Mouse (Mus musculus) adrenal gland, postnatal 14 days (tissue): ENCODE data around the gene Pnpla2. TPM values are rescaled to one million over a fixed set of nuclear protein-coding genes. Genes with fewer than 3 reads are reported as not detected.

Source experiments
- DNase-seq: peaks from one replicate; pipeline ENCODE4 v3.0.0; 2021; ENCODE audit warnings: mixed read lengths
- total RNA-seq: library from RNA; stranded (reverse); gene quantifications from 2 replicates; pipeline ENCODE4 v1.2.3, GENCODE M21; 2021

The Pnpla2 gene
- total RNA-seq, 1 experiment from 2014 or later = 1,289 TPM

- peak; percentile 95 for DNase-seq
These were observed 12.4 kb downstream of the Pnpla2 start, which contains the start of gene Cd151 for GRCm38 (mm10) chr7:141467230-141468030. Cd151 (plus strand) TSS chr7:141467392.

GRCm38 (mm10) chr7:141468164-141468521, 13.1 kb downstream of the Pnpla2 start:
- DNase-seq = peak; percentile 72

GRCm38 (mm10) chr7:141468522-141469211, 13.7 kb downstream of the Pnpla2 start:
- DNase-seq = peak; percentile 88

GRCm38 (mm10) chr7:141469352-141469751, 14.4 kb downstream of the Pnpla2 start:
- DNase-seq = no peak

GRCm38 (mm10) chr7:141469901-141470636, 15.1 kb downstream of the Pnpla2 start:
- no peak for DNase-seq

- no peak for DNase-seq
These were observed 15.6 kb downstream of the Pnpla2 start for GRCm38 (mm10) chr7:141470637-141470944.

- no peak for DNase-seq
These were observed 16.2 kb downstream of the Pnpla2 start for GRCm38 (mm10) chr7:141471236-141471635.

GRCm38 (mm10) chr7:141472226-141472625, 17.2 kb downstream of the Pnpla2 start:
- peak; percentile 68 for DNase-seq

- DNase-seq = no peak
These were observed 17.8 kb downstream of the Pnpla2 start for GRCm38 (mm10) chr7:141472763-141473162.

- DNase-seq = no peak
These were observed 19.2 kb downstream of the Pnpla2 start for GRCm38 (mm10) chr7:141474160-141474559.

GRCm38 (mm10) chr7:141475011-141475804, 20.2 kb downstream of the Pnpla2 start, which contains the start of the genes Polr2l and Tspan4:
Polr2l (minus strand) TSS chr7:141475132.
Tspan4 (plus strand) TSS chr7:141475240.
- DNase-seq = peak; percentile 90

- DNase-seq = no peak
These were observed 20.8 kb downstream of the Pnpla2 start for GRCm38 (mm10) chr7:141475805-141476158.

- peak; percentile 97 for DNase-seq
These were observed 21.4 kb downstream of the Pnpla2 start for GRCm38 (mm10) chr7:141476226-141476980.

- peak; percentile 53 for DNase-seq
These were observed 22.0 kb downstream of the Pnpla2 start for GRCm38 (mm10) chr7:141476981-141477370.

GRCm38 (mm10) chr7:141477578-141478269, 22.7 kb downstream of the Pnpla2 start:
- DNase-seq = no peak

- peak; percentile 60 for DNase-seq
These were observed 23.3 kb downstream of the Pnpla2 start for GRCm38 (mm10) chr7:141478270-141478748.

- peak; percentile 82 for DNase-seq
These were observed 26.0 kb downstream of the Pnpla2 start for GRCm38 (mm10) chr7:141480842-141481497.

GRCm38 (mm10) chr7:141481498-141482401, 26.8 kb downstream of the Pnpla2 start:
- peak; percentile 77 for DNase-seq

GRCm38 (mm10) chr7:141482531-141483024, 27.6 kb downstream of the Pnpla2 start:
- DNase-seq = no peak
